Mouse (Mus musculus) lung, embryonic 14.5 days (tissue): Measurements from ENCODE around the gene Ldhd. TPM values are rescaled to one million over a fixed set of nuclear protein-coding genes. Genes with fewer than 3 reads are reported as not detected.

Experiments
- ATAC-seq: fragments of 200-750 bp; cut with Nextera tagmentation; 2 replicates; pipeline ENCODE4 v1.8.0; 2017; ENCODE audit warnings: mild to moderate bottlenecking, moderate TSS enrichment, moderate library complexity; ENCODE audit not compliant: insufficient read depth
- DNase-seq: peaks from one replicate; pipeline ENCODE4 v3.0.0-alpha.2; 2015
- H3K27ac ChIP-seq: fragments of 300-500 bp; sonication (generic); 2 replicates; pipeline ENCODE4 v1.5.1; 2014; ENCODE audit warnings: low read depth, mild to moderate bottlenecking, moderate library complexity
- H3K27me3 ChIP-seq: fragments of 300-500 bp; sonication (generic); 2 replicates; pipeline ENCODE4 v1.6.1; 2014; ENCODE audit warnings: low read length, control low read depth; ENCODE audit not compliant: insufficient read depth
- H3K36me3 ChIP-seq: fragments of 300-500 bp; sonication (generic); 2 replicates; pipeline ENCODE4 v1.6.1; 2014; ENCODE audit warnings: control low read depth; ENCODE audit not compliant: insufficient read depth
- H3K4me1 ChIP-seq: fragments of 300-500 bp; sonication (generic); 2 replicates; pipeline ENCODE4 v1.6.1; 2014; ENCODE audit warnings: antibody characterized with exemption, control low read depth; ENCODE audit not compliant: insufficient read depth
- H3K4me2 ChIP-seq: fragments of 300-500 bp; sonication (generic); 2 replicates; pipeline ENCODE4 v1.6.1; 2014; ENCODE audit warnings: mild to moderate bottlenecking
- H3K4me3 ChIP-seq: fragments of 300-500 bp; sonication (generic); 2 replicates; pipeline ENCODE4 v1.5.1; 2014; ENCODE audit warnings: low read depth, low read length
- H3K9ac ChIP-seq: fragments of 300-500 bp; sonication (generic); 2 replicates; pipeline ENCODE4 v1.6.1; 2014
- H3K9me3 ChIP-seq: fragments of 300-500 bp; sonication (generic); 2 replicates; pipeline ENCODE4 v1.6.1; 2016; ENCODE audit warnings: low read depth, low read length, control low read depth
- CTCF ChIP-seq: IDR thresholded peaks from 2 replicates; pipeline ENCODE4 v1.5.1; 2016; ENCODE audit warnings: antibody characterized with exemption, low read depth
- WGBS: fragments of 180-500 bp; shearing (Covaris S2); extraction: QIAGEN DNeasy Blood & Tissue Kit; methylation state at CpG from one replicate; pipeline ENCODE4 v1.1.7; 2014; 5-methylcytosine and 5-hydroxymethylcytosine counted together
- polyA plus RNA-seq: library from polyadenylated mRNA; unstranded; fragments of >200 nt; fragmentation: Nextera tagmentation; extraction: Ambion mirVana; gene quantifications from 2 replicates; pipeline ENCODE4 v1.2.1, GENCODE M21; 2014

The Ldhd gene
- polyA plus RNA-seq, 1 experiment from 2014 or later = 0.30 TPM

GRCm38 (mm10) chr8:111606961-111607360 is 23.2 kb downstream of the Ldhd start:
- WGBS = 72% methylated on average over 9 of the region's 9 CpGs
- TF ChIP-seq CTCF = no peak
- Histone ChIP-seq H3K27me3 (no peaks in the 10 kb centered on the region), H3K9ac (no peak overlapping the region), H3K4me3 (no peak overlapping the region), H3K4me2 (no peak overlapping the region), H3K36me3 (peaks cover 5% of the 10 kb centered on the region), H3K9me3 (no peaks in the 10 kb centered on the region), H3K27ac (no peak overlapping the region), H3K4me1 (no peaks in the 10 kb centered on the region)
- ATAC-seq = no peak
- no peak for DNase-seq

- ATAC-seq = no peak
- no peak overlapping the region for H3K4me2 ChIP-seq
Measured at GRCm38 (mm10) chr8:111604986-111605385, 25.2 kb downstream of the Ldhd start.

GRCm38 (mm10) chr8:111602050-111602449 is 28.1 kb downstream of the Ldhd start:
- no peaks in the 10 kb centered on the region for H3K36me3 ChIP-seq
- TF ChIP-seq CTCF = no peak
- H3K4me1 ChIP-seq = peaks cover 9% of the 10 kb centered on the region
- DNase-seq (no peak), ATAC-seq (no peak)
- WGBS = 95% methylated on average over 4 of the region's 4 CpGs
- no peaks in the 10 kb centered on the region for H3K27me3 ChIP-seq
- H3K9ac ChIP-seq = no peak overlapping the region
- no peak overlapping the region for H3K27ac ChIP-seq
- H3K4me3 ChIP-seq = no peak overlapping the region
- no peak overlapping the region for H3K4me2 ChIP-seq
- no peaks in the 10 kb centered on the region for H3K9me3 ChIP-seq

More at GRCm38 (mm10) chr8:111604986-111605385, 25.2 kb downstream of the Ldhd start:
- Histone ChIP-seq H3K4me1 (no peaks in the 10 kb centered on the region), H3K27me3 (no peaks in the 10 kb centered on the region), H3K4me3 (no peak overlapping the region), H3K9me3 (no peaks in the 10 kb centered on the region), H3K27ac (no peak overlapping the region), H3K36me3 (no peaks in the 10 kb centered on the region), H3K9ac (no peak overlapping the region)
- TF ChIP-seq CTCF = no peak
- DNase-seq = no peak
- 92% methylated on average over 2 of the region's 2 CpGs for WGBS

GRCm38 (mm10) chr8:111599707-111600444 is 30.3 kb downstream of the Ldhd start:
- Histone ChIP-seq H3K4me1 (peaks cover 30% of the 10 kb centered on the region), H3K27me3 (no peaks in the 10 kb centered on the region), H3K36me3 (no peaks in the 10 kb centered on the region), H3K27ac (no peak overlapping the region), H3K4me3 (no peak overlapping the region), H3K4me2 (no peak overlapping the region), H3K9ac (no peak overlapping the region), H3K9me3 (no peaks in the 10 kb centered on the region)
- ATAC-seq (no peak), DNase-seq (no peak)
- TF ChIP-seq CTCF = no peak
- WGBS = 77% methylated on average over 9 of the region's 9 CpGs

- TF ChIP-seq CTCF = no peak
- Histone ChIP-seq H3K27ac (peak overlapping the region; percentile 91), H3K4me1 (peaks cover 45% of the 10 kb centered on the region), H3K27me3 (no peaks in the 10 kb centered on the region), H3K4me2 (peak overlapping the region; percentile 23; the same call in 1 of the 2 replicates), H3K9ac (0 out of 2 replicates have a peak overlapping the region, but pooled peaks have one; percentile 1), H3K36me3 (no peaks in the 10 kb centered on the region), H3K9me3 (no peaks in the 10 kb centered on the region), H3K4me3 (no peak overlapping the region)
- peak; percentile 76 for ATAC-seq
- peak; percentile 78 for DNase-seq
- 17% methylated on average over 1 of the region's 1 CpGs for WGBS
Measured at GRCm38 (mm10) chr8:111597310-111597709, 32.9 kb downstream of the Ldhd start.

- ATAC-seq (no peak), DNase-seq (peak; percentile 20)
- peak overlapping the region; percentile 42 for H3K4me2 ChIP-seq
- H3K9me3 ChIP-seq = no peaks in the 10 kb centered on the region
- no peaks in the 10 kb centered on the region for H3K27me3 ChIP-seq
- no peak for TF ChIP-seq CTCF
- H3K36me3 ChIP-seq = no peaks in the 10 kb centered on the region
- WGBS = 20% methylated on average over 3 of the region's 3 CpGs
- H3K9ac ChIP-seq = no peak overlapping the region
- H3K27ac ChIP-seq = peak overlapping the region; percentile 91; the same call in 1 of the 2 replicates
- H3K4me1 ChIP-seq = peaks cover 45% of the 10 kb centered on the region
- H3K4me3 ChIP-seq = no peak overlapping the region
Measured at GRCm38 (mm10) chr8:111596485-111596821, 33.7 kb downstream of the Ldhd start.

GRCm38 (mm10) chr8:111595712-111596484 is 34.3 kb downstream of the Ldhd start:
- Histone ChIP-seq H3K4me3 (no peak overlapping the region), H3K4me2 (peak overlapping the region; percentile 42), H3K27ac (peak overlapping the region; percentile 91), H3K36me3 (no peaks in the 10 kb centered on the region), H3K9me3 (no peaks in the 10 kb centered on the region), H3K9ac (no peak overlapping the region), H3K27me3 (no peaks in the 10 kb centered on the region), H3K4me1 (peaks cover 45% of the 10 kb centered on the region)
- ATAC-seq = peak; percentile 71
- DNase-seq = peak; percentile 68
- 53% methylated on average over 15 of the region's 15 CpGs for WGBS
- no peak for TF ChIP-seq CTCF
